Mouse (Mus musculus) heart, adult 11 months (tissue): ENCODE data around the gene Aldh1a3.

Experiments used
- DNase-seq: peaks from one replicate; pipeline ENCODE4 v3.0.0; 2022

Aldh1a3 gene

GRCm38 (mm10) chr7:66416829-66417228 is 10.5 kb downstream of the Aldh1a3 start:
- DNase-seq, result peak; percentile 93

GRCm38 (mm10) chr7:66413093-66413492 is 14.2 kb downstream of the Aldh1a3 start:
- DNase-seq, result no peak

GRCm38 (mm10) chr7:66409433-66409832 is 17.9 kb downstream of the Aldh1a3 start:
- DNase-seq, result no peak

GRCm38 (mm10) chr7:66406971-66407370 is 20.3 kb downstream of the Aldh1a3 start:
- DNase-seq, result peak; percentile 84

- DNase-seq, result peak; percentile 96
These were observed 21.2 kb downstream of the Aldh1a3 start for GRCm38 (mm10) chr7:66405951-66406721.

GRCm38 (mm10) chr7:66405541-66405940 is 21.8 kb downstream of the Aldh1a3 start:
- DNase-seq, result no peak

GRCm38 (mm10) chr7:66404802-66405201 is 22.5 kb downstream of the Aldh1a3 start:
- DNase-seq, result peak; percentile 77

- DNase-seq, result peak; percentile 87
These were observed 23.2 kb downstream of the Aldh1a3 start for GRCm38 (mm10) chr7:66404141-66404540.

GRCm38 (mm10) chr7:66402876-66403275 is 24.4 kb downstream of the Aldh1a3 start:
- DNase-seq, result peak; percentile 76

- DNase-seq, result peak; percentile 84
These were observed 25.7 kb downstream of the Aldh1a3 start for GRCm38 (mm10) chr7:66401605-66402004.

- DNase-seq, result peak; percentile 77
These were observed 30.0 kb downstream of the Aldh1a3 start for GRCm38 (mm10) chr7:66397288-66397687.

- DNase-seq, result peak; percentile 98
These were observed 38.4 kb downstream of the Aldh1a3 start for GRCm38 (mm10) chr7:66388621-66389532.

- DNase-seq, result peak; percentile 98
These were observed 39.4 kb downstream of the Aldh1a3 start, which contains the start of gene Lrrk1 for GRCm38 (mm10) chr7:66387813-66388521. TSS of gene Lrrk1 (minus strand) at chr7:66388350.

GRCm38 (mm10) chr7:66387419-66387812 is 39.9 kb downstream of the Aldh1a3 start:
- peak; percentile 93 for DNase-seq

- peak; percentile 85 for DNase-seq
These were observed 40.9 kb downstream of the Aldh1a3 start for GRCm38 (mm10) chr7:66386411-66386810.

GRCm38 (mm10) chr7:66385826-66386225 is 41.5 kb downstream of the Aldh1a3 start:
- DNase-seq, result peak; percentile 75

GRCm38 (mm10) chr7:66384891-66385290 is 42.4 kb downstream of the Aldh1a3 start:
- DNase-seq, result no peak

- peak; percentile 91 for DNase-seq
These were observed 43.1 kb downstream of the Aldh1a3 start for GRCm38 (mm10) chr7:66384213-66384612.

- DNase-seq, result peak; percentile 74
These were observed 50.8 kb downstream of the Aldh1a3 start for GRCm38 (mm10) chr7:66376560-66376959.

- DNase-seq, result peak; percentile 83
These were observed 51.6 kb downstream of the Aldh1a3 start for GRCm38 (mm10) chr7:66375736-66376135.

- peak; percentile 78 for DNase-seq
These were observed 53.9 kb downstream of the Aldh1a3 start for GRCm38 (mm10) chr7:66373391-66373790.

GRCm38 (mm10) chr7:66370970-66371369 is 56.3 kb downstream of the Aldh1a3 start:
- peak; percentile 45 for DNase-seq

- DNase-seq, result peak; percentile 53
These were observed 57.3 kb downstream of the Aldh1a3 start for GRCm38 (mm10) chr7:66369934-66370445.
